Mouse (Mus musculus): ENCODE measurements around the gene Ranbp3l. TPM values are rescaled to one million over a fixed set of nuclear protein-coding genes. Genes with fewer than 3 reads are reported as not detected.
"Not testable (repeated sequence)": the region's sequence is repeated elsewhere in the genome, so short reads cannot be mapped to it uniquely, and the experiment has no call there.

Ranbp3l gene
- polyA plus RNA-seq, 1 experiment from 2014 or later = 10.4 TPM

GRCm38 (mm10) chr15:8991859-8992838, 24.4 kb downstream of the Ranbp3l start:
- no peaks in the 10 kb centered on the region for H3K36me3 ChIP-seq (ENCODE audit: control insufficient read depth, insufficient read depth, low read length)
- ATAC-seq (no peak), DNase-seq (ENCODE audit: low spot score) (peak; percentile 41)
- H3K4me2 ChIP-seq (ENCODE audit: low read length) = no peak overlapping the region
- no peaks in the 10 kb centered on the region for H3K4me1 ChIP-seq (ENCODE audit: control insufficient read depth, insufficient read depth, low read length)
- no peak overlapping the region for H3K27ac ChIP-seq (ENCODE audit: low read depth, low read length)
- H3K9me3 ChIP-seq (replicated peaks; ENCODE audit: control insufficient read depth, low read length) = no peaks in the 10 kb centered on the region
- no peak overlapping the region for H3K4me3 ChIP-seq (ENCODE audit: low read depth, low read length)
- 79% methylated on average over 12 of the region's 12 CpGs for WGBS
- H3K9ac ChIP-seq (ENCODE audit: low read length) = no peak overlapping the region
- H3K27me3 ChIP-seq (replicated peaks; ENCODE audit: control insufficient read depth, insufficient read depth, low read length) = no peaks in the 10 kb centered on the region

- H3K9ac ChIP-seq (ENCODE audit: low read length) = no peak overlapping the region
- no peak for ATAC-seq
Measured at GRCm38 (mm10) chr15:8994608-8995277, 27.0 kb downstream of the Ranbp3l start.

GRCm38 (mm10) chr15:8995490-8995889, 27.7 kb downstream of the Ranbp3l start:
- Histone ChIP-seq H3K27me3 (replicated peaks; ENCODE audit: control insufficient read depth, insufficient read depth, low read length) (no peaks in the 10 kb centered on the region), H3K9ac (ENCODE audit: low read length) (no peak overlapping the region), H3K4me3 (ENCODE audit: low read depth, low read length) (no peak overlapping the region), H3K36me3 (ENCODE audit: control insufficient read depth, insufficient read depth, low read length) (no peaks in the 10 kb centered on the region), H3K4me2 (ENCODE audit: low read length) (no peak overlapping the region), H3K9me3 (replicated peaks; ENCODE audit: control insufficient read depth, low read length) (no peaks in the 10 kb centered on the region), H3K4me1 (ENCODE audit: control insufficient read depth, insufficient read depth, low read length) (no peaks in the 10 kb centered on the region), H3K27ac (ENCODE audit: low read depth, low read length) (no peak overlapping the region)
- ATAC-seq = no peak
- 73% methylated on average over 7 of the region's 7 CpGs for WGBS
- DNase-seq (ENCODE audit: low spot score) = no peak

More at GRCm38 (mm10) chr15:8994608-8995277, 27.0 kb downstream of the Ranbp3l start:
- no peak overlapping the region for H3K27ac ChIP-seq (ENCODE audit: low read depth, low read length)
- no peak overlapping the region for H3K4me2 ChIP-seq (ENCODE audit: low read length)
- no peaks in the 10 kb centered on the region for H3K27me3 ChIP-seq (replicated peaks; ENCODE audit: control insufficient read depth, insufficient read depth, low read length)
- H3K36me3 ChIP-seq (ENCODE audit: control insufficient read depth, insufficient read depth, low read length) = no peaks in the 10 kb centered on the region
- no peaks in the 10 kb centered on the region for H3K4me1 ChIP-seq (ENCODE audit: control insufficient read depth, insufficient read depth, low read length)
- no peaks in the 10 kb centered on the region for H3K9me3 ChIP-seq (replicated peaks; ENCODE audit: control insufficient read depth, low read length)
- no peak overlapping the region for H3K4me3 ChIP-seq (ENCODE audit: low read depth, low read length)
- DNase-seq (ENCODE audit: low spot score) = no peak
- 76% methylated on average over 8 of the region's 8 CpGs for WGBS

- H3K27me3 ChIP-seq (replicated peaks; ENCODE audit: control insufficient read depth, insufficient read depth, low read length) = no peaks in the 10 kb centered on the region
- ATAC-seq (no peak), DNase-seq (ENCODE audit: low spot score) (no peak)
- no peak overlapping the region for H3K4me2 ChIP-seq (ENCODE audit: low read length)
- H3K9me3 ChIP-seq (replicated peaks; ENCODE audit: control insufficient read depth, low read length) = no peaks in the 10 kb centered on the region
- H3K9ac ChIP-seq (ENCODE audit: low read length) = no peak overlapping the region
- H3K4me3 ChIP-seq (ENCODE audit: low read depth, low read length) = no peak overlapping the region
- H3K36me3 ChIP-seq (ENCODE audit: control insufficient read depth, insufficient read depth, low read length) = no peaks in the 10 kb centered on the region
- 90% methylated on average over 2 of the region's 2 CpGs for WGBS
- H3K4me1 ChIP-seq (ENCODE audit: control insufficient read depth, insufficient read depth, low read length) = no peaks in the 10 kb centered on the region
- H3K27ac ChIP-seq (ENCODE audit: low read depth, low read length) = no peak overlapping the region
Measured at GRCm38 (mm10) chr15:9002762-9003161, 35.0 kb downstream of the Ranbp3l start.

- no peak overlapping the region for H3K4me2 ChIP-seq (ENCODE audit: low read length)
- H3K27ac ChIP-seq (ENCODE audit: low read depth, low read length) = no peak overlapping the region
- H3K36me3 ChIP-seq (ENCODE audit: control insufficient read depth, insufficient read depth, low read length) = no peaks in the 10 kb centered on the region
- ATAC-seq (no peak), DNase-seq (ENCODE audit: low spot score) (no peak)
- 79% methylated on average over 6 of the region's 6 CpGs for WGBS
- H3K9me3 ChIP-seq (replicated peaks; ENCODE audit: control insufficient read depth, low read length) = no peaks in the 10 kb centered on the region
- H3K27me3 ChIP-seq (replicated peaks; ENCODE audit: control insufficient read depth, insufficient read depth, low read length) = no peaks in the 10 kb centered on the region
- no peak overlapping the region for H3K9ac ChIP-seq (ENCODE audit: low read length)
- H3K4me1 ChIP-seq (ENCODE audit: control insufficient read depth, insufficient read depth, low read length) = no peaks in the 10 kb centered on the region
- no peak overlapping the region for H3K4me3 ChIP-seq (ENCODE audit: low read depth, low read length)
Measured at GRCm38 (mm10) chr15:9009196-9009595, 41.4 kb downstream of the Ranbp3l start.

GRCm38 (mm10) chr15:9014541-9014940, 46.8 kb downstream of the Ranbp3l start:
- no peaks in the 10 kb centered on the region for H3K36me3 ChIP-seq (ENCODE audit: control insufficient read depth, insufficient read depth, low read length)
- no peaks in the 10 kb centered on the region for H3K4me1 ChIP-seq (ENCODE audit: control insufficient read depth, insufficient read depth, low read length)
- no peak for ATAC-seq
- no peak overlapping the region for H3K27ac ChIP-seq (ENCODE audit: low read depth, low read length)
- H3K4me2 ChIP-seq (ENCODE audit: low read length) = no peak overlapping the region
- no peak for DNase-seq (ENCODE audit: low spot score)
- 81% methylated on average over 2 of the region's 2 CpGs for WGBS
- no peak overlapping the region for H3K9ac ChIP-seq (ENCODE audit: low read length)
- H3K27me3 ChIP-seq (replicated peaks; ENCODE audit: control insufficient read depth, insufficient read depth, low read length) = no peaks in the 10 kb centered on the region
- no peak overlapping the region for H3K4me3 ChIP-seq (ENCODE audit: low read depth, low read length)
- peaks cover 3% of the 10 kb centered on the region; the same call in 1 of the 2 replicates for H3K9me3 ChIP-seq (replicated peaks; ENCODE audit: control insufficient read depth, low read length)

GRCm38 (mm10) chr15:9015496-9015895, 47.7 kb downstream of the Ranbp3l start:
- WGBS = 84% methylated on average over 6 of the region's 6 CpGs
- H3K4me1 ChIP-seq (ENCODE audit: control insufficient read depth, insufficient read depth, low read length); ATAC-seq; H3K4me3 ChIP-seq (ENCODE audit: low read depth, low read length); H3K4me2 ChIP-seq (ENCODE audit: low read length); H3K9me3 ChIP-seq (replicated peaks; ENCODE audit: control insufficient read depth, low read length); H3K27ac ChIP-seq (ENCODE audit: low read depth, low read length); DNase-seq (ENCODE audit: low spot score); H3K9ac ChIP-seq (ENCODE audit: low read length); H3K36me3 ChIP-seq (ENCODE audit: control insufficient read depth, insufficient read depth, low read length); H3K27me3 ChIP-seq (replicated peaks; ENCODE audit: control insufficient read depth, insufficient read depth, low read length): not testable (repeated sequence)

GRCm38 (mm10) chr15:9055704-9056103, 88.0 kb downstream of the Ranbp3l start:
- no peaks in the 10 kb centered on the region for H3K36me3 ChIP-seq (ENCODE audit: control insufficient read depth, insufficient read depth, low read length)
- H3K4me1 ChIP-seq (ENCODE audit: control insufficient read depth, insufficient read depth, low read length) = no peaks in the 10 kb centered on the region
- DNase-seq (ENCODE audit: low spot score) (no peak), ATAC-seq (no peak)
- no peak overlapping the region for H3K27ac ChIP-seq (ENCODE audit: low read depth, low read length)
- no peaks in the 10 kb centered on the region for H3K27me3 ChIP-seq (replicated peaks; ENCODE audit: control insufficient read depth, insufficient read depth, low read length)
- H3K9ac ChIP-seq (ENCODE audit: low read length) = no peak overlapping the region
- no peak overlapping the region for H3K4me2 ChIP-seq (ENCODE audit: low read length)
- no peak overlapping the region for H3K4me3 ChIP-seq (ENCODE audit: low read depth, low read length)
- no peaks in the 10 kb centered on the region for H3K9me3 ChIP-seq (replicated peaks; ENCODE audit: control insufficient read depth, low read length)

GRCm38 (mm10) chr15:9059856-9060255, 92.1 kb downstream of the Ranbp3l start:
- H3K4me1 ChIP-seq (ENCODE audit: control insufficient read depth, insufficient read depth, low read length) = no peaks in the 10 kb centered on the region
- no peaks in the 10 kb centered on the region for H3K36me3 ChIP-seq (ENCODE audit: control insufficient read depth, insufficient read depth, low read length)
- H3K4me3 ChIP-seq (ENCODE audit: low read depth, low read length) = no peak overlapping the region
- no peaks in the 10 kb centered on the region for H3K27me3 ChIP-seq (replicated peaks; ENCODE audit: control insufficient read depth, insufficient read depth, low read length)
- H3K27ac ChIP-seq (ENCODE audit: low read depth, low read length) = no peak overlapping the region
- no peak overlapping the region for H3K4me2 ChIP-seq (ENCODE audit: low read length)
- no peak for DNase-seq (ENCODE audit: low spot score)
- no peak overlapping the region for H3K9ac ChIP-seq (ENCODE audit: low read length)
- no peak for ATAC-seq
- 91% methylated on average over 2 of the region's 2 CpGs for WGBS
- H3K9me3 ChIP-seq (replicated peaks; ENCODE audit: control insufficient read depth, low read length) = no peaks in the 10 kb centered on the region
